Mouse (Mus musculus) adrenal gland, adult 18-20 months (tissue): ENCODE results near the gene Mbnl2. TPM values are rescaled to one million over a fixed set of nuclear protein-coding genes. Genes with fewer than 3 reads are reported as not detected.

ENCODE experiments used
- DNase-seq, 2 experiments: peaks; one replicate each; pipeline ENCODE4 v3.0.0; 2021 to 2022; ENCODE audit warnings: low spot score in 2 of 2
- long read RNA-seq, 2 experiments: library from polyadenylated mRNA; stranded (forward); transcript quantifications; one replicate each; pipeline ENCODE4 v2.0.0; 2021
- total RNA-seq, 2 experiments: library from RNA; stranded (reverse); gene quantifications; 1 replicate in 1 of 2; 2 replicates in 1 of 2; pipeline ENCODE4 v1.2.3; 2021

Gene Mbnl2
- total RNA-seq, result 100 to 1,000 TPM; 181 to 201 TPM
- long read RNA-seq, experiment 1, full-length matches to known transcripts, result 18 of 87 reads
- long read RNA-seq, experiment 1, partial matches to known transcripts, result 12 of 87 reads
- long read RNA-seq, experiment 1, other reads (novel, unspliced or antisense), result 57 of 87 reads
- long read RNA-seq, experiment 2, full-length matches to known transcripts, result 12 of 137 reads
- long read RNA-seq, experiment 2, partial matches to known transcripts, result 13 of 137 reads
- long read RNA-seq, experiment 2, other reads (novel, unspliced or antisense), result 112 of 137 reads

DNA sequence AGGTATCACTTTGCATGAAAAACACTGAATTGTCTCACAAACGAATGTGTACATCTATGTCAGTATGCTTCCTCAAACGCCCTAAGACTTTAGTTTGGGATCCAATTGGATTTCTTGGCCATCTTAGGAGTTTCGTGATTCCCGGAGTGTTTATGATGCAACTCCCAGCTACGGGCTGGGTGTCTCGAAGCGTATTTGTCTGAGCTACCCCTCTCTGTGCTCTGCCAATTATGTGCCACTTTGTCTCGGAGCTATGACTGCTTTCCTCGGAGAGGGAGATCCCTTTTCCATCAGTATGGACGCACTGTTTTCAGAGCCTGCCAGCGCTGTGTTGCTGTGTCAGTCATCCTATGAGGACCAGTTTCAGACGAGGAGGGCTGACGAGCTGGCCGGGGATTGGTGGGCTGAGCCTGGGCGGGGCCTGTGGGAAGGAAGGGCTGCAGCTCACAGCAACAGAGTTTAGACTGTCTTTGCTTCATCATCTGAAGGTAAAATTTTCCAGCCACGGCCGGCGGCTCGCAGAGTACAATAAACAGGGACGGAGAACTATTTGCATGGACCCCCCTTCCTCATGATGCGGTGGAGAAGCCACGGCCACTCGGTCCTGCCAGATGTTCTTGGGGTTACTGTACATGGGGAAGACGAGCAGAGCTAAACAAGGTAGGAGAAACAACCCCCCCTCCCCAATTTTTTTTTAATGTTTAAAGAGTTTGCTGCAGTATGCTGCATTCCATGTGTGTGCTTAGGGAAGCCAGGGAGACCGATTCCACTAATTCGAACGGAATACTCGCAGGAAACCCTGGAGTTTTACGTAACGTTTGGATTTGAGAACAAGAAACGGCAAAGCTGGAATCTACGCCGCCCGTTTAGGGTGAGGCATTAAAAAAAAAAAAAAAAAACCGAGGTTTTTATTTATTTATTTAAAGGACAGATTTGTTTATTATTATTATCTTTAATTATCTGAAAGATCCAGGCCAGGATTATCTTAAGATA is at the start of gene Mbnl2:
Gene Mbnl2 (plus strand): TSS at position 424 of the 993 bp plus-strand sequence.
- peak; percentile 90 to 92 for DNase-seq

DNA sequence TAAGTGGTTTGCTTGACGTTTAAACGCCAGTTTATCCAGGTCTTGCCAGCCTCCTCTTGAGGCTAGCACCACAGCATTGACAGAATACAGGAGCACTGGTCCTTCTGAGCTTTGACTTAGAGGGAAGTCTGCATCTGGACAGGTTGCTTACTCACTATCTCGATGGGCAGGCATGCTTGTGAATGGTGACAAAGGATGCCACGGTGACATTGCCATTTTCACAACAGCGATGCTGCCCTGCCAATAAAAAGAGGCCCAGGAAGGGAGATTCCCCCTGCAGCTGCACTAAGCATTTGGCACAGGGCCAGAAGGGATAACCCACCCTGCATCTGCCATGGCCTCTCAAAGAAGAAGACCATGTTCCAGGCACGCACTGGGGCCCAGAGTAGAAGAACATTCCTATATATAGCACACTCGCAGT is 43.4 kb upstream of the Mbnl2 start:
- no peak for DNase-seq

GRCm38 (mm10) chr14:120235610-120236009 is 39.9 kb upstream of the Mbnl2 start:
- no peak for DNase-seq

GRCm38 (mm10) chr14:120238501-120238900 is 37.0 kb upstream of the Mbnl2 start:
- no peak for DNase-seq

DNA sequence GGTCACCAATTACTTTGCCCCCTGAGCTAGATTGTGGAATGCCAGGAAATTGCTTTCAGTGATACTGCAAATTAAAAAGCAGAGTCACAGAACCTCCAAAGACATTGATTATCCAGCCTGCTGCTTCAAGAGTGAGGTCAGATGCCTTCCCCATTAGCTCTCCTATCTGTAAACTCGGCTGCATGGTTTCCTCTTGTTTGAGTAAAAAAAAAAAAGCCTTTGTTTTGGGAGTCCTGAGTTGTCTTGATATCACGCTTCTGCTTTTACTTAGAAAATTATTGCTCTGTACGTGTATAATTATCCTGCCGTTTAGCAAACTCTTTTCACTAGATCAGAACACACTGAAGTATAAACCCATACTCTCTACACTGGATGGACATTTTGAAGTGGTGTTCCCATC is 35.3 kb upstream of the Mbnl2 start:
- no peak for DNase-seq

DNA sequence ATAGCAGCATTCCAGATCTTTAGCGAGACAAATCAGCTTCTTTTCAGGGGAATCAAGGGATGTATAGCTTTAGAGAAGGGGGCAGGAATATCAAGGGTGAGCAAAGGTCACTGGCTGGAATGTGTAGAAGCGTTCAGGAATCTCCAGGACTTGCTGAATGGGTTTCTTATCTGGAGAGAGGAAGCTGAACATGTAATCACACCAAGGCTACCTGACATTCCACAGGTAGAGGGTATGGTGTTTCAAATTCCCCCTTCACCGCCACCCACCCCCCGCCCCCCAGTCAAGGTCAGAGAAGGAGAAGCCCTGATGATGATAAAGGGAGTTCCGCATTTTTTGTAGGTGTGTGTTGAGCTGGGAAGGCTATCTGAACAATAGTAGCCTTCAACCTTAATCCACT is 32.8 kb upstream of the Mbnl2 start:
- no peak for DNase-seq

GRCm38 (mm10) chr14:120245081-120245705 is 30.3 kb upstream of the Mbnl2 start:
- no peak for DNase-seq

DNA sequence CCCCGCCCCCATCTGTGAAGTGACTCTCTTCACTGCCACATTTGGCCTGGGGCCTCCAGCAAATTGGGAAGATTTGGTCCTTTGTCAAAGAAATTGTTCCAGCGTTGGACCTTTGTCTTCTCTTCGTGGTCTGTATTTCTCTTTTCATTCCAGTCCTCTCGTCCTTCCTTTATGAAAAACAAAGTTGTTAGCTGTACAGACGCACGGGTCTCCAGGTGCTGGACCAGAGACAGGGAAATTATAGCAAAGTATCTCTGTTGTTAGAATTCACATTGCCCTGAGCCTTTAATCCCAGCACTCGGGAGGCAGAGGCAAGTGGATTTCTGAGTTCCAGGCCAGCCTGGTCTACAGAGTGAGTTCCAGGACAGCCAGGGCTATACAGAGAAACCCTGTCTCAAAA is 22.1 kb upstream of the Mbnl2 start:
- DNase-seq, result no peak

- DNase-seq, result no peak
Measured at GRCm38 (mm10) chr14:120256146-120256545, 19.3 kb upstream of the Mbnl2 start.

DNA sequence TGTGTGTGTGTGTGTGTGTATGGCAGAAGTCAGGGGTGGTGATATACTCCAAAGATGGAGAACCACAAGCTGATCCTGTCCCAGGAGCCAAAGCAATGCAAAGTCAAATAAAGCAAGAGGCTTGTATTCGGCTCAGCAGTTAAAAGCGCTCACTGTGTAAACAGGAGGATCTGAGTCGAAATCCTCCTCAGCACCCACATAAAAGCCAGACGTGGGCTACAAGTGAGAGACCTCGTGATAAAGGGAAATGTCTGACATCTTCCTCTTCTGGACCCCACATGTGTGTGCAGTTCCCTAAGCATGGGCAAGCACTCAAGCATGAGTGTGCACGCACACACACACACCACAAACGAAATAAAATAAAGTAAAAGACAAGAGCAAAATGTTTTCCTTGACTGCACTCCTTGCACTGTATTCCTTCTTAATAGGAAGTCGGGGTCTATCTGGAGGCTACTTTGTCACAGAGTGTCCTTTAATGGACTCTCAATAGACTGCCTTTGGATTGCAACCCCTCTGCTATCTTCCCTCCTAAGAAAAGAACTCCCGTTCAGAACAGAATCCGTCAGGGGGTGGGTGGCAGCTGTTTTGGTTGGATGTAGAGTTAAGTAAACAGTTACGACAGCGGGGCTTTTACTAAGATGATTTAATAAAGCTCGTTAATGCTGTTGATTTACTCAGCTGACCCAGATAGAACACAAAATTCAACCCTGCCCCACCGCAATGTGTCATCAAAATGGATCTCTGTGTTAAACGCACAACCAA is 18.7 kb upstream of the Mbnl2 start:
- no peak for DNase-seq

DNA sequence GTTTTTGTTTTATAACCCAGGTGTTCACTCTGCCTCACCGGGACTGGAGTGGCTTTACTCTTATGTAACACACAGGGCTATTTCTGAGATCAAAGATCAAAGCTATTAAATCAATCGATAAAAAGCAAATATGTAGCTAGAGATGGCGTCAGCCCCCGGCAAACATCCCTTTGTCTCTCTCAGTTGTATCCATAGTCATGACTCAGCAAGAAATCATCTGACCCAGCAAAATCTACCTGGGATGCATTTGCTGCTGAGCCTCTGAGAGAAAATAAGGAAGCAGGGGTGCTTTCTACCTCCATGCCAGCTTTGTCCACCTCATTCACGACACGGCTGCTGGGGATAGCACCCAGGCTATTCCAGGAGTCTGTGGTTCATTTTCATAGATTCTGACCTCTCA is 18.0 kb upstream of the Mbnl2 start:
- DNase-seq, result no peak

- DNase-seq, result no peak
Measured at GRCm38 (mm10) chr14:120259426-120259825, 16.0 kb upstream of the Mbnl2 start.

DNA sequence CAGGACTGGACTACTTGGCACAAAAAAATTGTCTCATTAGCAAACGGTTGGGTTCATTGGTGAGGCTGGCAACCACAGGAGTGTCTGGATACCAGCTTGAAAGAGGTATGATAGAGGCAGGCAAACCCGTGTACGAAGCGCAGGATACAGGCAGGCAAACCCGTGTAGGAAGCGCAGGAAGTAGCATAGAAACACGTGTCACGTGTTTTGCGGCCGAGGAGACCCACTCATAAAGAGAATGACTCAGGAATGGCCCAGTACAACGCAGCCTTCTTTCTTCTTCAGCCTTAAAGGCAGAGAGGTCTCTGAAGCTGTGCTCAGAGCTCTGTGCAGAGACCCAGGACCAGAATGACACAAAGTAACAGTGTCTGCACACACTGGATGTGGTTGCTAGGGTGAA is 13.9 kb upstream of the Mbnl2 start:
- DNase-seq, result no peak

DNA sequence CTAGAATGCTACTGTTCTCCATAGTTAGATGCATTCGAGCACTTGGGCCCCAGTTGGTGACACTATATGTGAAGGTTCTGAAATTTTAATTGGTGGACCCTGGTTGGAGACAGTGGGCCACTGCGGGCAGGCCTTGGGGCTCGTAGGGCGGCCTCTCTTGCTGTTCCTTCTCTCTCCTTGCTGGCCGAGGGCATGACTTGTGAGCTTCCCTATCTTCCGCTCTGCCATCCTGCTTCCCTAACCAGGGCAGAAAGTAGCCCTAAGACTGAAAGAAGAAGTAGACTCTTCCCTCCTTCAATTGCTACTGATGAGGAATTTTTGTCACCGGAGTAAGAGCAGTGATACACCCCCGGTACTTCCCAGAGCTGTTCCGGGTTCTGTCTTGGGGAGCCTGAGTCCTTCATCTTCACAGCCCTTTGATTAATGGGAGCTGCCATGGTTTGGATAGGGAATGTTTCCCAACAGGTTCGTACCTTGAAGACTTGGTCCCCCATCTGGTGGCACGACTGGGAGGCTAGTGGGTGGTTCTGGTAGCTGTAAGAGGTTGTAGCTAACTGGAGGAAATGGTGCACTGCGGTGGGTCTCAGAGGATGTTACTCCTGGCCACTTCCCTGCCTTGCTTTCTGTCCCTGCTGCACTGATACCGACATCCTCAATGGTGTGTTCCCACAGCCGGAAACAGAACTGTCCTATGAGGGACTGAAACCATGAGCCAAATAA is 12.6 kb upstream of the Mbnl2 start:
- no peak for DNase-seq

DNA sequence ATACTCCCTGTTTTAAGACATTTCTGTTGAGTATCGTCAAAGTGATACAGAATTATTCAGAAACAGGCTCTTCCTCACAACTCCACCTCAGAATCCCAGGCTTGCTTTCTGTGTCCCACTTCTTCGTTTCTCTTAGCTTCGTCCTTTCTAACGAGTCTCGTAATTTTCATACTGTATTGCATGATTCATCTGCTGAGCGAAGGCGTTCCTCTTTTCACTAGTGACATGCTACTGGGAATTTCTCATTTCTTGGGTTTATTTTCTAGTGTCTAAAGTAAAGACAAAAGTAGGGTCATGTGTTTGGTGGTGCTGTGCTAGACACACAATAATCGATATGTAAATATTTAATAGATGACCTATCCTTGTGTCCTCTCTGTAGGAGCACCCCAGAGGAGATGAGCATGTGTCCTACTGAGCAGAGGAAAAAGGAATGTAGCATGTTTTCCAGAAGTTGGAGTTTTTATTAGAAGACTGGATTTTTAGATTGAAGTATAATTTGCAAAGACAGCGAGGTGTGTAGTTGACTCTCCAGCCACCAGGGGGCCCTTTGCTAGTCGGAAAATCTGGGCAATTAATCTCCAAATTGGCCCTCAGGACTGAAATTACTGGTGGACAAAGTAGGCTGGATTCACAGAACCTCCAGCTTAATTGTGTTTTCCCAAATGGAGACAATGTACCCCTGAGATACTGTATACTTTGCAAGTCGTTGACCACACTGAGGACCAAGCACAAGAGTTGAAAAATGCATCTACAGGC is 11.9 kb upstream of the Mbnl2 start:
- DNase-seq, result peak; percentile 67 to 71

GRCm38 (mm10) chr14:120265886-120266285 is 9.6 kb upstream of the Mbnl2 start:
- DNase-seq, result no peak

- DNase-seq, result no peak
Measured at GRCm38 (mm10) chr14:120267130-120267529, 8.3 kb upstream of the Mbnl2 start.

- DNase-seq, result no peak
Measured at GRCm38 (mm10) chr14:120270031-120270430, 5.4 kb upstream of the Mbnl2 start.

GRCm38 (mm10) chr14:120270633-120271032 is 4.8 kb upstream of the Mbnl2 start:
- no peak for DNase-seq

- DNase-seq, result no peak
Measured at GRCm38 (mm10) chr14:120271096-120271495, 4.4 kb upstream of the Mbnl2 start.
